Mouse (Mus musculus): ENCODE results near the gene Nrxn1. TPM values are rescaled to one million over a fixed set of nuclear protein-coding genes. Genes with fewer than 3 reads are reported as not detected.

Gene Nrxn1
- 0.63 TPM for polyA plus RNA-seq (2017; shearing (Covaris generic))

DNA sequence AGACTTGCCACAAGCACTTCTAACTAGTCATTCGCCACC, at the start of gene Nrxn1:
Nrxn1 (minus strand) TSS at position 30 of the 39 bp plus-strand sequence.

